Mouse (Mus musculus) myocyte (in vitro differentiated cells): ENCODE measurements at regions not wholly inside any gene's neighbourhood (a gene's known extent, or its start where the extent isn't known, plus 50 kb on each side); places are given as distances from the start of the nearest gene placed in this dataset.

Source experiments
- H3K27me3 ChIP-seq: one replicate; pipeline ENCODE4 v1.6.1; 2011; ENCODE audit not compliant: control insufficient read depth, insufficient read depth, insufficient read length
- H3K36me3 ChIP-seq: one replicate; pipeline ENCODE4 v1.6.1; 2011; ENCODE audit not compliant: control insufficient read depth, insufficient read depth
- H3K4me2 ChIP-seq: one replicate; pipeline ENCODE4 v1.6.1; 2011; ENCODE audit warnings: low read depth, control low read depth
- H3K4me3 ChIP-seq: one replicate; pipeline ENCODE4 v1.5.1; 2011; ENCODE audit warnings: mild to moderate bottlenecking, control low read depth, moderate library complexity
- H3K79me2 ChIP-seq: one replicate; pipeline ENCODE4 v1.6.1; 2011; ENCODE audit not compliant: control insufficient read depth, insufficient read depth
- H3ac ChIP-seq: one replicate; pipeline ENCODE4 v1.6.1; 2011; ENCODE audit not compliant: control insufficient read depth, insufficient read length
- CEBPB ChIP-seq: IDR thresholded peaks from 2 replicates; pipeline ENCODE4 v1.6.1; 2011; ENCODE audit warnings: mild to moderate bottlenecking, moderate library complexity; ENCODE audit not compliant: poor library complexity, insufficient read depth, severe bottlenecking
- E2F4 ChIP-seq: IDR thresholded peaks from one replicate; pipeline ENCODE4 v1.6.1; 2011; ENCODE audit warnings: mild to moderate bottlenecking, control low read depth, moderate library complexity; ENCODE audit not compliant: insufficient read depth
- MAX ChIP-seq: IDR thresholded peaks from one replicate; pipeline ENCODE4 v1.6.1; 2011; ENCODE audit warnings: low read depth, mild to moderate bottlenecking, control low read depth
- MYOD1 ChIP-seq, 3 experiments: IDR thresholded peaks; one replicate each; pipeline ENCODE4 v1.6.1; 2011; ENCODE audit warnings: control low read depth in 2 of 3, low read depth in 2 of 3, mild to moderate bottlenecking in 2 of 3, moderate library complexity in 1 of 3; ENCODE audit not compliant: insufficient read length in 2 of 3, control insufficient read depth in 1 of 3
- MYOG ChIP-seq, 3 experiments: IDR thresholded peaks; one replicate each; pipeline ENCODE4 v1.6.1; 2011; ENCODE audit warnings: control low read depth in 2 of 3, low read depth in 2 of 3, mild to moderate bottlenecking in 2 of 3; ENCODE audit not compliant: insufficient read length in 2 of 3, control insufficient read depth in 1 of 3, insufficient read depth in 1 of 3
- POLR2A ChIP-seq: IDR thresholded peaks from one replicate; pipeline ENCODE4 v1.6.1; 2011; ENCODE audit warnings: low read depth, mild to moderate bottlenecking, control low read depth, moderate library complexity; ENCODE audit not compliant: insufficient read length
- POLR2AphosphoS2 ChIP-seq: IDR thresholded peaks from one replicate; pipeline ENCODE4 v1.6.1; 2011; ENCODE audit warnings: low read depth, control low read depth; ENCODE audit not compliant: insufficient read length
- REST ChIP-seq: IDR thresholded peaks from one replicate; pipeline ENCODE4 v1.6.1; 2011; ENCODE audit warnings: mild to moderate bottlenecking, control low read depth, moderate library complexity; ENCODE audit not compliant: insufficient read depth, insufficient read length
- SRF ChIP-seq: IDR thresholded peaks from one replicate; pipeline ENCODE4 v1.6.1; 2011; ENCODE audit warnings: low read depth; ENCODE audit not compliant: control insufficient read depth, insufficient read length
- TCF12 ChIP-seq: IDR thresholded peaks from one replicate; pipeline ENCODE4 v1.6.1; 2011; ENCODE audit warnings: mild to moderate bottlenecking, control low read depth; ENCODE audit not compliant: poor library complexity, insufficient read depth, severe bottlenecking
- TCF3 ChIP-seq: IDR thresholded peaks from one replicate; pipeline ENCODE4 v1.6.1; 2011; ENCODE audit warnings: low read depth, control low read depth; ENCODE audit not compliant: insufficient read length
- USF1 ChIP-seq: IDR thresholded peaks from one replicate; pipeline ENCODE4 v1.6.1; 2011; ENCODE audit warnings: low read depth, mild to moderate bottlenecking, control low read depth, moderate library complexity

DNA sequence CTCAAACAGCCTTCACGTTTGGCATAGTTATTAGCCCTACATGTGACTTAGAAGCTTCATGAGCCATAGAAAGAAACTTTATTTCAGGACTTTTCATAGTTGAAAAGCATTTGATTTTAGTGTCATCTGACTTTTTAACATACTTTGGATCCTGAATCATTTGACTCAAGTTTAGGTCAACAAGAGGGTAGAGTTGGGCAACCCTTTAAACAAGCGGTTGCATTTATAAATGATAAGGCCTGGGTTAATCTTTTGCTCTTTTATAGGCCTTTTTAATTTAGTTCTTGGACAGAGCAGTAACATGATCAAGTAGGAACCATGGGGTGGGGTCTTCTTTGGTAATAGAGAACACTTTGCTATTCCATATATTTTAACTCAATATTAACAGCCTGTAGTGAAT lies 204.4 kb downstream of the Csl start:
- Histone ChIP-seq H3K4me3 (no peak overlapping the region), H3ac (no peak overlapping the region), H3K27me3 (no peaks in the 10 kb centered on the region), H3K79me2 (no peaks in the 10 kb centered on the region), H3K36me3 (no peaks in the 10 kb centered on the region), H3K4me2 (no peak overlapping the region)
- TF ChIP-seq SRF (no peak), USF1 (no peak), E2F4 (no peak), TCF3 (no peak), CEBPB (no peak), REST (no peak), POLR2AphosphoS2 (no peak), TCF12 (no peak), MYOD1 (IDR thresholded peaks at IDR 0.05; ENCODE audit: control insufficient read depth in 1 of 3, insufficient read length in 2 of 3, low read depth in 2 of 3) (no peak), MAX (no peak), MYOG (IDR thresholded peaks at IDR 0.05; ENCODE audit: control insufficient read depth in 1 of 3, insufficient read depth in 1 of 3, insufficient read length in 2 of 3, low read depth in 2 of 3) (no peak), POLR2A (no peak)

DNA sequence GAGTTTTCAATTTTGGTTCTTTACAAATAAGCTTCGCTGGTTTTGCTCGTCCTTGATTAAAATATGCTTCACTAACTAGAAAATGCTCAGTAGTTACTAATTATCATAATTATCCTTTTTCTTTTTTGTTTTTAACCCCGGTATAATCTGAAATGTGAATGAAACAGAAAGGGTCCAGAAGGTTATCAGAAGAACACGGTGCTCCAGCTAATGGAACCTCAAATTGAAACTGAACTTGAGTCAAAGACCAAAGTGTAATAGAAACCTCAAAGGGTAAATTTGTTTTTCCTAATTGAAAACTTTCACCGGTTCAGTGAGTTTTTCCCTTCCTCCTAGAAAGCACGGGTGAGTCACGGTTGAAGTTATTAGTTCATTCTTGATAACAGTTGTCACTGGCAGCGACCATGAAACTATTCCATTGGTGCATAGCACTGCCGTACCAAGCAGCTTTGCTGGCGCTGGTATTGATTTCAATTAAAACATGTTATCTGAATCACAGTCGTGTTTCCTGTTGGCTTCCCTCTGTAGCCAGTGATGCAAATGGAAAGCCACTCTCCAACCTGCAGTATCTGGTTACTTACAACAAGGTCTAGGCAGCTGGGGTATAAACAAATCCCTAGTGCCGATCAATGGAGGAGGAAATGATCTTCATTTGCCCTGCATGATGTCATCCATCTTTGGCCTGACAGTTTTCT lies 203.7 kb downstream of the Csl start:
- Histone ChIP-seq H3ac (no peak overlapping the region), H3K4me2 (peak overlapping the region; percentile 49), H3K4me3 (no peak overlapping the region), H3K27me3 (no peaks in the 10 kb centered on the region), H3K36me3 (no peaks in the 10 kb centered on the region), H3K79me2 (no peaks in the 10 kb centered on the region)
- TF ChIP-seq USF1: no peak
- TF ChIP-seq TCF3: no peak
- no peak for TF ChIP-seq MYOD1 (IDR thresholded peaks at IDR 0.05; ENCODE audit: control insufficient read depth in 1 of 3, insufficient read length in 2 of 3, low read depth in 2 of 3)
- TF ChIP-seq TCF12: no peak
- no peak for TF ChIP-seq POLR2AphosphoS2
- TF ChIP-seq CEBPB: no peak
- TF ChIP-seq MYOG (IDR thresholded peaks at IDR 0.05; ENCODE audit: control insufficient read depth in 1 of 3, insufficient read depth in 1 of 3, insufficient read length in 2 of 3, low read depth in 2 of 3): no peak
- no peak for TF ChIP-seq REST
- TF ChIP-seq SRF: no peak
- TF ChIP-seq E2F4: no peak
- no peak for TF ChIP-seq MAX
- TF ChIP-seq POLR2A: no peak

DNA sequence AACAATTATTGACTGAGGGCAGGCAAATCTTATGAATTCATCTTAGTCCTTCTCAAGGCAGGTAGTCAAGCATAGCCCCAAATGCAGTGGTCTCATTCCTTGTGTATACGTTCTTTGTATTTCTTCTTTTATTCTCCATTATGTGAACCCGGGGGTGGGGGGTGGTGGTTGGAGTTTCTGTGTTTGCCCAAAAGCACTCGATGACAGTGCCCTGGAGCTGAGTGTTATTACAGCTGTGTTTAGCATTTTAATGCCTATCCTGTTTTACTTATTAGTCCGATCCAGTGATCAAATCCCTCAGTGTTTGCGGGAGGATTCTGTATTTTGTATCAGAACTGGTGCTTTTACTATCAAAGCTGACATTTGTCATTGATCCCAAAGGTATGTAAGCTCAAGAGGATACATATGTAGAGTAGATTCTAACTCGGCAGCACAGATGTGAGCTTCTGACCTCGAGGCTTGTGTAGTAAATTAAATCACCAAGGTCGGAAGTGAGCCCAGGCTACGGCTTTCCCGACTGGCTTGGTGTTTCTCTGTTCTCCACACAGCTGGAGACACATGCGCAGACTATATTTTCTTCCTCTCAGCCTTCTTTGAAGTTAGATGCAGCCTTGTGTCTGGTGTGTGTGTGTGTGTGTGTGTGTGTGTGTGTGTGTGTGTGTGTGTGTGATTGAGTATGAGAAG lies 203.0 kb downstream of the Csl start:
- TF ChIP-seq MAX (no peak), POLR2A (no peak), E2F4 (no peak), SRF (no peak), TCF12 (no peak), REST (no peak), POLR2AphosphoS2 (no peak), MYOD1 (IDR thresholded peaks at IDR 0.05; ENCODE audit: control insufficient read depth in 1 of 3, insufficient read length in 2 of 3, low read depth in 2 of 3) (no peak), MYOG (IDR thresholded peaks at IDR 0.05; ENCODE audit: control insufficient read depth in 1 of 3, insufficient read depth in 1 of 3, insufficient read length in 2 of 3, low read depth in 2 of 3) (no peak), CEBPB (no peak)
- H3K4me2 ChIP-seq: peak overlapping the region; percentile 49
- H3K4me3 ChIP-seq: no peak overlapping the region
- H3K27me3 ChIP-seq: no peaks in the 10 kb centered on the region
- H3K36me3 ChIP-seq: no peaks in the 10 kb centered on the region
- no peak overlapping the region for H3ac ChIP-seq
- H3K79me2 ChIP-seq: no peaks in the 10 kb centered on the region

DNA sequence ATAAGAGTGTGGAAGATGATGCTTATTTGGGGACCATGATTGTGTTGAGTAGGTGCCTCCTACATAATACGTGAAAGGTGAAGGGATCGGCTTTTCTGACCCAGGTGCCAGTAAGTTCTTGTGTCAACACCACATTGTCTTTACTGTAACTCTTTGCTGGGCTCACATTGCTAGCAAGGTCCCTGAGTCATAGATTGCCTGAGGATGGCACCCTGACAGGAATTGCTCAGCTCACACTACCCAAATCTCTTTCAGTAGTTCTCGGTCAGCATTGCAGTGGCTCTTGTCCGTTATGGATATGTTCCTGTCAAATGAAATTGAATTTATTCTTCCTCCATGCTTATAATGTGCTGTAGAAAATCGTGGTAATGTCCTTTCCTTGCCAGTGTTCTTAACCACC lies 200.8 kb downstream of the Csl start:
- H3ac ChIP-seq: no peak overlapping the region
- no peaks in the 10 kb centered on the region for H3K36me3 ChIP-seq
- no peaks in the 10 kb centered on the region for H3K79me2 ChIP-seq
- H3K27me3 ChIP-seq: no peaks in the 10 kb centered on the region
- TF ChIP-seq POLR2AphosphoS2 (no peak), MYOG (IDR thresholded peaks at IDR 0.05; ENCODE audit: control insufficient read depth in 1 of 3, insufficient read depth in 1 of 3, insufficient read length in 2 of 3, low read depth in 2 of 3) (no peak), MAX (no peak)
- no peak overlapping the region for H3K4me3 ChIP-seq
- no peak overlapping the region for H3K4me2 ChIP-seq
